In genomic region chr11:58994337-58994826, GRCm38 (mm10) we compare ENCODE assay signal across 8 mouse cellular contexts. TPM values are rescaled to one million over a fixed set of nuclear protein-coding genes. Genes with fewer than 3 reads are reported as not detected.
DNase-seq lines count a peak whose midpoint lies in the region; ATAC-seq lines count a peak whose summit lies in the region.

No protein-coding gene starts in this region.

- peak overlapping the region; percentile 72 for H3K4me2 ChIP-seq in forebrain, embryonic 16.5 days (ENCODE audit: low read length)
- peak overlapping the region; percentile 80 for H3K4me2 ChIP-seq in kidney, embryonic 15.5 days

- H3K27ac ChIP-seq in forebrain, embryonic 16.5 days (ENCODE audit: low read length), result no peak overlapping the region
- H3K27ac ChIP-seq in kidney, embryonic 15.5 days, result no peak overlapping the region

- H3K36me3 ChIP-seq in forebrain, embryonic 16.5 days (ENCODE audit: control insufficient read depth, insufficient read depth), result peaks cover 5% of the 10 kb centered on the region; the same call in 1 of the 2 replicates
- H3K36me3 ChIP-seq in kidney, embryonic 15.5 days, result peaks cover 17% of the 10 kb centered on the region

- DNase-seq in left cerebral cortex, adult 18-20 months (ENCODE audit: low spot score in 2 of 2), result peak; percentile 30 to 38
- DNase-seq in left cerebral cortex, postnatal 36 days (ENCODE audit: low spot score in 2 of 2), result no peak
- peak; percentile 47 to 50 for DNase-seq in cerebellum, adult 18-20 months
- DNase-seq in lung, postnatal 14 days, result peak; percentile 57
- peak; percentile 60 for DNase-seq in right cerebral cortex, postnatal 14 days
- DNase-seq in gastrocnemius, adult 8-10 months (ENCODE audit: low spot score in 2 of 2), result no peak

- H3K9ac ChIP-seq in forebrain, embryonic 16.5 days (replicated peaks; ENCODE audit: low read depth, low read length), result peak overlapping the region; percentile 60
- 0 out of 2 replicates have a peak overlapping the region, but pooled peaks have one; percentile 33 for H3K9ac ChIP-seq in kidney, embryonic 15.5 days

- intact Hi-C loops in left cerebral cortex, postnatal 36 days (cut with DNase I), result no loop called here

- H3K4me3 ChIP-seq in forebrain, embryonic 16.5 days (replicated peaks; ENCODE audit: low read length), result peak overlapping the region; percentile 50
- H3K4me3 ChIP-seq in kidney, embryonic 15.5 days (replicated peaks), result peak overlapping the region; percentile 46

- H3K27me3 ChIP-seq in forebrain, embryonic 16.5 days (replicated peaks; ENCODE audit: control insufficient read depth, insufficient read depth, low read length), result peaks cover 3% of the 10 kb centered on the region; the same call in 1 of the 2 replicates
- peaks cover 25% of the 10 kb centered on the region for H3K27me3 ChIP-seq in kidney, embryonic 15.5 days

- H3K9me3 ChIP-seq in forebrain, embryonic 16.5 days (ENCODE audit: control insufficient read depth, low read length), result no peaks in the 10 kb centered on the region
- H3K9me3 ChIP-seq in kidney, embryonic 15.5 days (replicated peaks), result no peaks in the 10 kb centered on the region

- H3K4me1 ChIP-seq in forebrain, embryonic 16.5 days (replicated peaks; ENCODE audit: control insufficient read depth, insufficient read depth, low read length), result peaks cover 6% of the 10 kb centered on the region
- H3K4me1 ChIP-seq in kidney, embryonic 15.5 days, result peaks cover 13% of the 10 kb centered on the region

- ATAC-seq in forebrain, embryonic 16.5 days, result peak; percentile 67
- peak; percentile 90 for ATAC-seq in kidney, embryonic 15.5 days (replicated peaks; ENCODE audit: low FRiP score)

- under 1% methylated on average over 34 of the region's 35 CpGs for WGBS in forebrain, embryonic 16.5 days
- WGBS in kidney, embryonic 15.5 days, result 1% methylated on average over 30 of the region's 35 CpGs

RNA-seq across cellular contexts. Expression of gene Trim11, which starts 16.5 kb away (rescaled TPM):
- 10 to 100 TPM; 22.5 to 25.4 TPM for total RNA-seq in left cerebral cortex, adult 18-20 months (2021)
- total RNA-seq in left cerebral cortex, postnatal 36 days (2021), result 10 to 100 TPM; 21.0 to 24.9 TPM
- 24.7 and 26.4 TPM in 2 replicates for polyA plus RNA-seq in forebrain, embryonic 16.5 days (2015; fragmentation: Nextera tagmentation; extraction: Ambion mirVana)
- polyA plus RNA-seq in kidney, embryonic 15.5 days (2015; fragmentation: Nextera tagmentation; extraction: Ambion mirVana), result 20.0 and 20.6 TPM in 2 replicates
- total RNA-seq in gastrocnemius, adult 8-10 months (2022), result 1 to 10 TPM; 4.8 to 8.5 (median 7.4) TPM

RNA-seq across cellular contexts. Expression of gene Hist3h2a, which starts 39.9 kb away (rescaled TPM):
- 10 to 100 TPM; 62.8 to 63.7 TPM for total RNA-seq in left cerebral cortex, adult 18-20 months (2021)
- total RNA-seq in left cerebral cortex, postnatal 36 days (2021), result 10 to 100 TPM; 60.9 to 64.1 TPM
- 150 and 152 TPM in 2 replicates for polyA plus RNA-seq in forebrain, embryonic 16.5 days (2015; fragmentation: Nextera tagmentation; extraction: Ambion mirVana)
- 36.4 and 40.3 TPM in 2 replicates for polyA plus RNA-seq in kidney, embryonic 15.5 days (2015; fragmentation: Nextera tagmentation; extraction: Ambion mirVana)
- 10 to 100 TPM in 3 of 4 experiments, 1 to 10 TPM in 1; 8.9 to 14.8 (median 11.5) TPM for total RNA-seq in gastrocnemius, adult 8-10 months (2022)

RNA-seq across cellular contexts. Expression of gene Trim17, which starts 39.9 kb away (rescaled TPM):
- total RNA-seq in left cerebral cortex, adult 18-20 months (2021), result 1 to 10 TPM; 4.0 to 5.0 TPM
- 1 to 10 TPM; 4.8 to 5.7 TPM for total RNA-seq in left cerebral cortex, postnatal 36 days (2021)
- polyA plus RNA-seq in forebrain, embryonic 16.5 days (2015; fragmentation: Nextera tagmentation; extraction: Ambion mirVana), result 1.8 and 2.0 TPM in 2 replicates
- polyA plus RNA-seq in kidney, embryonic 15.5 days (2015; fragmentation: Nextera tagmentation; extraction: Ambion mirVana), result 0.58 and 0.71 TPM in 2 replicates
- total RNA-seq in gastrocnemius, adult 8-10 months (2022), result under 1 TPM; 0.08 to 0.31 (median 0.20) TPM

RNA-seq across cellular contexts. Expression of gene Hist3h2ba, which starts 45.7 kb away (rescaled TPM):
- total RNA-seq in left cerebral cortex, adult 18-20 months (2021), result 100 to 1,000 TPM in 1 of 2 experiments, 10 to 100 TPM in 1; 99.3 to 112 TPM
- total RNA-seq in left cerebral cortex, postnatal 36 days (2021), result 100 to 1,000 TPM; 103 to 124 TPM
- 389 and 395 TPM in 2 replicates for polyA plus RNA-seq in forebrain, embryonic 16.5 days (2015; fragmentation: Nextera tagmentation; extraction: Ambion mirVana)
- 81.6 and 82.0 TPM in 2 replicates for polyA plus RNA-seq in kidney, embryonic 15.5 days (2015; fragmentation: Nextera tagmentation; extraction: Ambion mirVana)
- total RNA-seq in gastrocnemius, adult 8-10 months (2022), result 1 to 10 TPM in 1 of 4 experiments, under 1 TPM in 1, not detected in 2; 0.52 to 1.2 TPM

RNA-seq across cellular contexts. Expression of gene Rnf187, which starts 55.7 kb away (rescaled TPM):
- 100 to 1,000 TPM; 485 to 490 TPM for total RNA-seq in left cerebral cortex, adult 18-20 months (2021)
- total RNA-seq in left cerebral cortex, postnatal 36 days (2021), result 100 to 1,000 TPM; 450 to 542 TPM
- polyA plus RNA-seq in forebrain, embryonic 16.5 days (2015; fragmentation: Nextera tagmentation; extraction: Ambion mirVana), result 423 and 435 TPM in 2 replicates
- polyA plus RNA-seq in kidney, embryonic 15.5 days (2015; fragmentation: Nextera tagmentation; extraction: Ambion mirVana), result 243 and 247 TPM in 2 replicates
- total RNA-seq in gastrocnemius, adult 8-10 months (2022), result 100 to 1,000 TPM in 2 of 4 experiments, 10 to 100 TPM in 2; 97.5 to 116 (median 100) TPM

Comparison
In these comparisons a context has a peak if more than half of its experiments do, and no peak if none do; other contexts are left out.
1. DNase-seq: peak in left cerebral cortex, adult 18-20 months (2 of 2), cerebellum, adult 18-20 months (2 of 2), lung, postnatal 14 days (single experiment) and right cerebral cortex, postnatal 14 days (single experiment); none in left cerebral cortex, postnatal 36 days (0 of 2) and gastrocnemius, adult 8-10 months (0 of 2).